Mouse (Mus musculus) liver, adult 2 months (tissue): Measurements from ENCODE around the gene Cbx8.

ENCODE experiments used
- CTCF ChIP-seq: fragments of 200-500 bp; IDR thresholded peaks from 2 replicates; pipeline ENCODE4 v1.5.1; 2011; ENCODE audit warnings: low read depth, low read length, control low read depth
- POLR2A ChIP-seq: fragments of 200-500 bp; IDR thresholded peaks from 2 replicates; pipeline ENCODE4 v1.6.1; 2011; ENCODE audit warnings: low read length, control low read depth; ENCODE audit not compliant: insufficient read depth; ENCODE audit errors: extremely low read depth

GRCm38 (mm10) chr11:119043273-119043540 is 2.4 kb upstream of the Cbx8 start:
- TF ChIP-seq POLR2A, result no peak
- TF ChIP-seq CTCF, result no peak
